Mouse (Mus musculus): ENCODE results near the gene Hdac4. TPM values are rescaled to one million over a fixed set of nuclear protein-coding genes. Genes with fewer than 3 reads are reported as not detected.

Hdac4 gene
- polyA plus RNA-seq, 1 experiment from 2014 or later: 38.0 TPM

DNA sequence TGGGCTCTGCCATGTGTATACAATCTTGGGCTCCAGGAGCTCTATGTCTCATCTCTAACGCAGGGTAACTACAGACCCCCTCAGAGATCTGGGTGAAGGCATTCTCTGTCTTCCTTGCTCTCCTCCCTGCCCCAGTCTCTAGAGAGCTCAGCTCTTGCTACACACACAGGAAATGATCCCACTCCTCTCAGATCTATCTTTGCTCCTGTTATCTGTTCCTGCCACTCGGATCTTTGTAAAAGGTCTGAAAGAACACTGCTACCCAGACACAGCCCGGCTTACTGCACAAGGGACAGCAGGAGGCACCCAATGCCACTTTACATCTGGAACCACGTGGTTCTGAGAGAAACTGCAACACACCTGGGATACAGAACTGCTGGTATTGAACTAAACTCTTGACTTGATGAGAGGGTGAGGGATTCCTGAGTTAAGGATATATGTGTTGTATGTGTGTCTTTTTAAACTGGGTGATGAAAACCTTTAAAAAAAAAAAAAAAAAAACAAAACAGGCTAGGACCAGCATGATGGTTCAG, 134.9 kb downstream of the Hdac4 start:
- no peak for ATAC-seq (ENCODE audit: low read depth)

DNA sequence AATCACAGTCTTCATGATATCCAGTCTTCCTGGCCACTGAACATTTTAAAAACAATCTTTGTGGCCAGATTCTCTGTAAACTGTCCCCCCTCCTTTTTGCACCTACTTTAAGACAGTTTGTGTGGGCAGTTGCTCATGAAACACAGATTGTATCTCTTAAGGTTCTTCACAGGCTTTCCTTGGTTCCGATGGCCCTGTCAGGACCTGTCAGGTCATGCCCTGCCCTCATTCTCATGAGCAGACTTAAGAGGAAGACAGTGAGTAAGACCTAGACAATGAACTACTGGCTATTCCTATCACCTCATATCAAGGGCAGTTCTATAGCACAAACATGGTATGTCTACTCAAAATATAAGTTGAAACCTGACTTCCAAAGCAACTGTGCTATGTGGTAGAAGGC, 135.9 kb downstream of the Hdac4 start:
- Histone ChIP-seq H3K9ac (replicated peaks; ENCODE audit: low read depth, low read length) (no peak overlapping the region), H3K27me3 (ENCODE audit: control insufficient read depth, insufficient read depth, low read length) (no peaks in the 10 kb centered on the region), H3K36me3 (ENCODE audit: control insufficient read depth, insufficient read depth, low read length) (no peaks in the 10 kb centered on the region), H3K9me3 (ENCODE audit: control insufficient read depth, low read length) (no peaks in the 10 kb centered on the region), H3K4me1 (ENCODE audit: control insufficient read depth, insufficient read depth, low read length) (peaks cover 27% of the 10 kb centered on the region), H3K27ac (ENCODE audit: low read depth, low read length) (no peak overlapping the region), H3K4me3 (ENCODE audit: low read depth, low read length) (no peak overlapping the region), H3K4me2 (ENCODE audit: low read depth, low read length) (no peak overlapping the region)
- no peak for ATAC-seq (ENCODE audit: low read depth)
- WGBS: 96% methylated on average over 1 of the region's 1 CpGs

More for the DNA sequence above, 134.9 kb downstream of the Hdac4 start:
- H3K27ac ChIP-seq (ENCODE audit: low read depth, low read length): peak overlapping the region; percentile 73
- H3K9ac ChIP-seq (replicated peaks; ENCODE audit: low read depth, low read length): no peak overlapping the region
- no peak overlapping the region for H3K4me3 ChIP-seq (ENCODE audit: low read depth, low read length)
- H3K4me1 ChIP-seq (ENCODE audit: control insufficient read depth, insufficient read depth, low read length): peaks cover 27% of the 10 kb centered on the region
- WGBS: 70% methylated on average over 4 of the region's 4 CpGs
- no peaks in the 10 kb centered on the region for H3K27me3 ChIP-seq (ENCODE audit: control insufficient read depth, insufficient read depth, low read length)
- no peaks in the 10 kb centered on the region for H3K36me3 ChIP-seq (ENCODE audit: control insufficient read depth, insufficient read depth, low read length)
- H3K9me3 ChIP-seq (ENCODE audit: control insufficient read depth, low read length): no peaks in the 10 kb centered on the region
- no peak overlapping the region for H3K4me2 ChIP-seq (ENCODE audit: low read depth, low read length)

DNA sequence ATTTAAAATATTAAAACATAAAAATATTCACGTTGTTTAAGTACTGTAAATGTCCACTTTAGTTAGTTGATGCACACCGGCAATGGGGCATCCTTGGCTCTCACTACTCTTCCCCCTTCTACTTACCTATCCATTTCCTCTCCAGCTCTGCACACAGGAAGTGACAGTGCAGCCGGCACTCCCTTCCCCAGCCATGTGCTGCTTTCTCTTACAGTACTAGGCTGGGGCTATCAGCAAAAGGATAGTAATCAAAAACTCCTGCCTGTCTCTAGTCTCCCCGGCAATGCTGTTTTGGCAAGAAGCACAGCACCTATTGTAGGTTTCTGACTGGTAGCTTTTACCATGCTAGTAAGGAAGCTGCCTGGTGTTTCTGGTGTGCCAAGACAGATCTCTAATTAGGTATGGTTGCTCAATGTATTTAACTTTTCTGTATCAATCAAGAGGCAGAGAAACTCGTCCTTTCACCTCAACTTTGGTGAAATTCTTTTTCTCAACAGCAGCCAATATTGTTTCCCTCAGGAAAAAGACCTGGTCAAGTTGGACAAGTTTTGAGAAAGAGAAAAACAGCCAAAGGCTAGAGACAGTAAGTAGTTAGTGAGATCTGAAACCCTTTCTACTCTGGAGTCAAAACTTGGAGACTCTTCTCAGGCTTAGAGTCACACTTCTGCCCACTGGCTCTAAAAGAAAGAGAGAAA, 136.6 kb downstream of the Hdac4 start:
- H3K27me3 ChIP-seq (ENCODE audit: control insufficient read depth, insufficient read depth, low read length): no peaks in the 10 kb centered on the region
- H3K9ac ChIP-seq (replicated peaks; ENCODE audit: low read depth, low read length): no peak overlapping the region
- H3K36me3 ChIP-seq (ENCODE audit: control insufficient read depth, insufficient read depth, low read length): no peaks in the 10 kb centered on the region
- peaks cover 27% of the 10 kb centered on the region for H3K4me1 ChIP-seq (ENCODE audit: control insufficient read depth, insufficient read depth, low read length)
- H3K4me3 ChIP-seq (ENCODE audit: low read depth, low read length): no peak overlapping the region
- no peaks in the 10 kb centered on the region for H3K9me3 ChIP-seq (ENCODE audit: control insufficient read depth, low read length)
- WGBS: 76% methylated on average over 5 of the region's 5 CpGs
- H3K4me2 ChIP-seq (ENCODE audit: low read depth, low read length): no peak overlapping the region
- H3K27ac ChIP-seq (ENCODE audit: low read depth, low read length): no peak overlapping the region
- no peak for ATAC-seq (ENCODE audit: low read depth)

DNA sequence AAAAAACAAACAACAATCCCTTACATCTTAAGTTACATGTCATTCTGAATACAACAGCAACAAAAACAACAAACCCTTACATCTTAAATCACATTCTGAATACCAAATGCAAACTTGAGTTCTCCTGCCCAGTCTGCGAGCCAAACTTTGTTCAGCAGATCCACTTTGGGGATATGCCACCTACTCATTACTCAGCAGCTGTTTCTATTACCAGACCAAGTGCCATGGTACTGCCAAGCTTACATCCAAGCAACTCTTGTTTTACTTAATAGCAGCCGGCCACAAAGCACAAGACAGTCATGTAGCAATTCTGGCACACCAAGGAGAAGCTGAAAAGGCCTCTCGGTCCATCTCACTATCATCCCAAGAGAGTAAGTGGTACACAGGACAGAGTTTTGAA, 138.4 kb downstream of the Hdac4 start:
- Histone ChIP-seq H3K9me3 (ENCODE audit: control insufficient read depth, low read length) (no peaks in the 10 kb centered on the region), H3K36me3 (ENCODE audit: control insufficient read depth, insufficient read depth, low read length) (no peaks in the 10 kb centered on the region), H3K27me3 (ENCODE audit: control insufficient read depth, insufficient read depth, low read length) (no peaks in the 10 kb centered on the region), H3K4me2 (ENCODE audit: low read depth, low read length) (no peak overlapping the region), H3K4me1 (ENCODE audit: control insufficient read depth, insufficient read depth, low read length) (peaks cover 17% of the 10 kb centered on the region), H3K4me3 (ENCODE audit: low read depth, low read length) (no peak overlapping the region), H3K27ac (ENCODE audit: low read depth, low read length) (no peak overlapping the region), H3K9ac (replicated peaks; ENCODE audit: low read depth, low read length) (no peak overlapping the region)
- 90% methylated on average over 3 of the region's 3 CpGs for WGBS
- ATAC-seq (ENCODE audit: low read depth): no peak

DNA sequence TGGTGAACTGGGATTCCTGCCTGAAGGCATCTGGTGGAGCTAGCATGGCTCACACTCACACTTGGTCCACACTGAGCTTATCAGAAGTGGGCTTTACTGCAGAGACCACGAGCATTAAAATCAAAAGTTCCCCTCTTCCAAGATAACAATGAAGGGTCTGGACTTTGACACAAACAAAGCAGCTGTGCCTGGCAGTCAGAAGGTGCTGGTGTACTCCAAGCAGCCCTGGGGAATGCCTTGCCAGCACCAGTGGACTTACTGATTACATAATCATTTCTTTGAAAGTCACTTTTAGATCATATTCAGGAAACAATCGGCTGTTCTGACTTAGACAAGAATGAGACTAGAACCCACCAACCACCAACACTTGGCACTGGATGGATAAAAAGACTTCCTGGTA, 140.3 kb downstream of the Hdac4 start:
- ATAC-seq (ENCODE audit: low read depth): no peak
- H3K4me2 ChIP-seq (ENCODE audit: low read depth, low read length): no peak overlapping the region
- H3K9ac ChIP-seq (replicated peaks; ENCODE audit: low read depth, low read length): no peak overlapping the region
- H3K27ac ChIP-seq (ENCODE audit: low read depth, low read length): no peak overlapping the region
- no peaks in the 10 kb centered on the region for H3K36me3 ChIP-seq (ENCODE audit: control insufficient read depth, insufficient read depth, low read length)
- H3K4me3 ChIP-seq (ENCODE audit: low read depth, low read length): no peak overlapping the region
- 73% methylated on average over 2 of the region's 2 CpGs for WGBS
- H3K9me3 ChIP-seq (ENCODE audit: control insufficient read depth, low read length): no peaks in the 10 kb centered on the region
- H3K4me1 ChIP-seq (ENCODE audit: control insufficient read depth, insufficient read depth, low read length): no peaks in the 10 kb centered on the region
- no peaks in the 10 kb centered on the region for H3K27me3 ChIP-seq (ENCODE audit: control insufficient read depth, insufficient read depth, low read length)

DNA sequence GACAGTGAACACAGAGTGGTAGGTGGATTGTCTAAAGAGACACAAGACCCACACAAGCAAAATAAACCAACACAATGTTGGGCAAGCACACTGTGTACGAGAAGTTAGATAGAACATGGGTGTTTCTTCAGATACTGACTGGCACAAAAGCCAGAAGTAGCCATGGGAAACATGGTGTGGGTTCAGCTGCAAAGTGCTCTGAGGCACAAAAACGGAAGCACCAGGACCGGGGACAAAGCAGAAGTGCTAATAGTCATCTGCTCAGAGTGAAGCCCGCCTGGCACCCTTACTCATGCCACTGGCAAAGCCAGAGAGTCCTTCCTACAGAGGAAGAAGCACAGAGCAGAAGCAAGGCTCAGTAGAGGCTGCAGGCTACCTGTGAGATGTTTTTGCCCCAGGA, 143.3 kb downstream of the Hdac4 start:
- H3K27ac ChIP-seq (ENCODE audit: low read depth, low read length): no peak overlapping the region
- no peak overlapping the region for H3K4me2 ChIP-seq (ENCODE audit: low read depth, low read length)
- no peaks in the 10 kb centered on the region for H3K27me3 ChIP-seq (ENCODE audit: control insufficient read depth, insufficient read depth, low read length)
- H3K4me1 ChIP-seq (ENCODE audit: control insufficient read depth, insufficient read depth, low read length): no peaks in the 10 kb centered on the region
- no peak for ATAC-seq (ENCODE audit: low read depth)
- H3K9me3 ChIP-seq (ENCODE audit: control insufficient read depth, low read length): no peaks in the 10 kb centered on the region
- H3K9ac ChIP-seq (replicated peaks; ENCODE audit: low read depth, low read length): no peak overlapping the region
- WGBS: 87% methylated on average over 4 of the region's 4 CpGs
- no peak overlapping the region for H3K4me3 ChIP-seq (ENCODE audit: low read depth, low read length)
- no peaks in the 10 kb centered on the region for H3K36me3 ChIP-seq (ENCODE audit: control insufficient read depth, insufficient read depth, low read length)

DNA sequence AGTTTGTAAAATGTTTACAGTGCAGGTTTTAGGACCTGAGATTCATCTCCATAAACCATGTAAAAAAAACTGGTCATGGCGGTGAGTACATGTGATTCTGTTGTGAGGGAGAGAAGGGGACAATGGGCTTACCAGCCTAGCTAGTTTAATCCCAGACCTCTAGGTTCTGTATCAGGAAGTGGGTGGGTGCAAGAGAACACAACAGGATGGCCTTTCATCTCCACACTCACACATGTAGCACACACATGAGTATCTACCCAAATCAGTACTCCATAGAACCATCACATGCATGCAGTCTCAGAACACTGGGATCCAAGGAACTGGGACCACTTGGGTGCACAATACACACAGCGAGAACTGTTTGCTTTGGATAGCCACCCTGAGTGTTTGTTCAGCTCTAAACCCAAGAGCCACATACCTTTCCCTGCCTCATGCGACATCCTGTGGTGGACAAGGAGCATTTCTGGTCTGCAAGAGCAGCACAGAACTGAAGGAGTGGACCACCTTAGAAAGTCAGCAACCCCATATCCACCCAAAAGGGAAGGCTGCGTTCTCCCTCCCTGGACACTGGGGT, 143.9 kb downstream of the Hdac4 start:
- no peak overlapping the region for H3K27ac ChIP-seq (ENCODE audit: low read depth, low read length)
- H3K9ac ChIP-seq (replicated peaks; ENCODE audit: low read depth, low read length): no peak overlapping the region
- H3K4me1 ChIP-seq (ENCODE audit: control insufficient read depth, insufficient read depth, low read length): no peaks in the 10 kb centered on the region
- H3K27me3 ChIP-seq (ENCODE audit: control insufficient read depth, insufficient read depth, low read length): no peaks in the 10 kb centered on the region
- 89% methylated on average over 4 of the region's 4 CpGs for WGBS
- H3K36me3 ChIP-seq (ENCODE audit: control insufficient read depth, insufficient read depth, low read length): no peaks in the 10 kb centered on the region
- no peak overlapping the region for H3K4me2 ChIP-seq (ENCODE audit: low read depth, low read length)
- H3K9me3 ChIP-seq (ENCODE audit: control insufficient read depth, low read length): no peaks in the 10 kb centered on the region
- no peak overlapping the region for H3K4me3 ChIP-seq (ENCODE audit: low read depth, low read length)
- ATAC-seq (ENCODE audit: low read depth): no peak

DNA sequence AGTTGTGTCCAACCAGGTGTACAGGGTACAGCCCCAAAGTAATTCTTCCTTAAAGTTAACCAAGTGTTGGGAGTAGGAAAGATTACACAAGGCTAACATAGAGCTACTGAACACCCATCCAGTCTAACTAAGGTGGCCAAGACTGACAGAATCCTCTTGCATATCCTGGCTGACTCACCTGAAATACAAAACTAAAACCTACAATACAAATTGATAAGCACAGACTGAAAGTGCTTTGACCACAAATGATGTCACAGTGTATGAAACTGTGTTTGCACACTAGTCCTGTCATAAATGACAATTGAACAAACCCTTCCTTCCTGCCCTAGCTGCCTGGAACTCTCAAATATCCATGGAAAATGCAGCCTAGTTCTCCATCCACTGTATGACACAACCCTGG, 144.5 kb downstream of the Hdac4 start:
- no peak for ATAC-seq (ENCODE audit: low read depth)
- Histone ChIP-seq H3K9ac (replicated peaks; ENCODE audit: low read depth, low read length) (no peak overlapping the region), H3K9me3 (ENCODE audit: control insufficient read depth, low read length) (no peaks in the 10 kb centered on the region)

DNA sequence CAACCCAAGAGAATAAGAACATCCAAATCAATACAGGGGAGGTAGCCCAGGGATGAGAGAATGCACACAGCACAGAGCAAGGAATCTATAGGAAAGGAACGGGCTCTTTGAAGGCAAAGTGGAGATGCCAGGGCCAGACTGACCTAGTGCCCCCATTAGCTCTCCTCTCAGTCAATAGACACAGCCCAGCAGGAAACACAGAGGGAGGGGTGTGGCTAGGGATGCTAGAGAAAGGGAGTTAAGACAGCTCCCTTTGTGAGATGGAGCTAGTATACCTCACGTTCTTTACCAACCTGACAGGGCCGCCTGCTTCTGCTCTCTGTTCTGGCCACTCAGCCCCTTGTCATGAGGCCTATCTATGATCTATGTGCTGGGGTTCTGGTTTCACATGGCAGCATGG, 144.9 kb downstream of the Hdac4 start:
- Histone ChIP-seq H3K4me3 (ENCODE audit: low read depth, low read length) (no peak overlapping the region), H3K36me3 (ENCODE audit: control insufficient read depth, insufficient read depth, low read length) (no peaks in the 10 kb centered on the region), H3K4me2 (ENCODE audit: low read depth, low read length) (no peak overlapping the region), H3K27ac (ENCODE audit: low read depth, low read length) (no peak overlapping the region), H3K9me3 (ENCODE audit: control insufficient read depth, low read length) (no peaks in the 10 kb centered on the region), H3K27me3 (ENCODE audit: control insufficient read depth, insufficient read depth, low read length) (no peaks in the 10 kb centered on the region), H3K4me1 (ENCODE audit: control insufficient read depth, insufficient read depth, low read length) (no peaks in the 10 kb centered on the region), H3K9ac (replicated peaks; ENCODE audit: low read depth, low read length) (no peak overlapping the region)
- no peak for ATAC-seq (ENCODE audit: low read depth)
- WGBS: 17% methylated on average over 3 of the region's 3 CpGs

More for the DNA sequence above, 144.5 kb downstream of the Hdac4 start:
- Histone ChIP-seq H3K36me3 (ENCODE audit: control insufficient read depth, insufficient read depth, low read length) (no peaks in the 10 kb centered on the region), H3K27ac (ENCODE audit: low read depth, low read length) (no peak overlapping the region), H3K4me3 (ENCODE audit: low read depth, low read length) (no peak overlapping the region), H3K27me3 (ENCODE audit: control insufficient read depth, insufficient read depth, low read length) (no peaks in the 10 kb centered on the region), H3K4me1 (ENCODE audit: control insufficient read depth, insufficient read depth, low read length) (no peaks in the 10 kb centered on the region), H3K4me2 (ENCODE audit: low read depth, low read length) (no peak overlapping the region)

Data from neural tube, embryonic 14.5 days (tissue).